Mouse (Mus musculus): ENCODE data around the gene Cacfd1.

Cacfd1 gene

DNA sequence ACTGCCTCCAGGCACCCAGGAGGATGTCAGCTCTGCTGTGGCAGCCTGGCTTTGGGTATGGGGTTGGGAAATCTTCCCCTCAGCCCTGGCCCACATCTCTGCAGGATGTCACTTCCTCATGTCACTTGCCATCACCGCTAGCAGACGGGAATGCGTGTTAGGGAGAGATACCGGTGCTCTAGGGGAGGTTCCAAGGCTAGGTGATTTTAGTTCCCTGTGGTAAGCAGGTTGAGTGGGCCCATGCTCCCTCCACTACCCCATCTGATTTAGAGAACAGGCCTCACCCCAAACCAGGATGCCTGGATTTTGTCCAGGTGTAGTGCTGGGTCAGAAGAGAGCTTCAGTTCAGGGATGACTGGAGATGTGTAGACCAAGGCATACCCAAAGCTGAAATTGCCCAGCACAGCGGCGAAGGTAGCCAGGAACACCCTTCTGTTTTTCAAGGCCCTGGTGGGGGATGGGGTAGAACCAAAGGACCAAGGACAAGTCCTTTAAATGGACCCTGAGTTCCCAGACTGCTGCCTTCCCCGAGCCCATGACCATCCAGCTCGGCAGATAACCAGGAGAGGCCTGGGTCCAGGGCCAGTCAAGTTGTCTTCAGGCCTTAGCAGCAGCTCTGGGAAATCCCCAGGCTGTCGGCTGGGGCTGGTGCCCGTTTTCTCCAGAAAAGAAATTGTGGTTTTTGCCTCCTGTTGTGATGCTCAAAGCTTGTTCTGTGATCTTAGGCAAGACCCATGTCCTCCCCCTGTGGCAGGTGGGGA, 17.3 kb downstream of the Cacfd1 start:
- ATAC-seq (ENCODE audit: low TSS enrichment): no peak

DNA sequence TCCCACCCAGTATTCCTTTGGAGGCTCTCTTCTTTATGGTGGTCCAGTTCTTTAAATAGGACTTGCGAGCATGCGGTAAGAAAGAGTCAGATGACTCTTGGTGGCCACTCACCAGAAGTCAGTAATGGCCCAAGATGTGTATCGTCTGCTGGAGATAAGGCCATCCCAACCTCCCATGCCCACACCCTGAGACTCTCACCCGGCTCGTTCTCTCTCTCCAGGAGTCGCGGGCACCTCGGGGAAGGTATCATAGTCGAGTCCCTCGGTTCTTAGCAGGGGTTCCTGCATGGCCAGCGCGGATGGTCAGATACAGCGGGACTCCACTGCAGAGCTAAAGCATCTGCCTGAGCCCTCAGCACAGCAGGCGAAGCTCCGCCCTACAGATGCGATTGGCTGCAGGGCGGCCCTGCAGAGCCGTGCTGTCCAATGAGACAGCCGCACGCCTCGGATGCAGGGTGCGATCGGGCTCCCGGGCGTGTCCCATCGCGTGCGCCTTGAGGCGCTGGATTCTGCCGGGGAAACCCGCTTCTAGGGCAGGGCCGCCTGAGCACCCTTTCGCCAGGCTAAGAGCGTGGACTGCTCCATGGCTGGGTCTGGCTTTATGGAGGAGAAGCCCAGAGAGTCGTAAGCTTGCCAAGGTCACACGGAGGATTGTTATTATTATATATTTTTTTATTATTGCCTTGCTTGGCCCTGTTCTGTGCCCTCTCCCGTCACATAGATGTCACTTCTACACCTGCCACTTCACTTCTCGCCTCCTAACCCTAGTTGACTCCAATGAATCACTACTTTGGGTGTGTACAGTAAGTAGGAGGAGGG, 18.1 kb downstream of the Cacfd1 start, which contains the start of gene Slc2a6:
Slc2a6 (minus strand) TSS at position 381 of the 819 bp plus-strand sequence.
- peak; percentile 96 for ATAC-seq (ENCODE audit: low TSS enrichment)

DNA sequence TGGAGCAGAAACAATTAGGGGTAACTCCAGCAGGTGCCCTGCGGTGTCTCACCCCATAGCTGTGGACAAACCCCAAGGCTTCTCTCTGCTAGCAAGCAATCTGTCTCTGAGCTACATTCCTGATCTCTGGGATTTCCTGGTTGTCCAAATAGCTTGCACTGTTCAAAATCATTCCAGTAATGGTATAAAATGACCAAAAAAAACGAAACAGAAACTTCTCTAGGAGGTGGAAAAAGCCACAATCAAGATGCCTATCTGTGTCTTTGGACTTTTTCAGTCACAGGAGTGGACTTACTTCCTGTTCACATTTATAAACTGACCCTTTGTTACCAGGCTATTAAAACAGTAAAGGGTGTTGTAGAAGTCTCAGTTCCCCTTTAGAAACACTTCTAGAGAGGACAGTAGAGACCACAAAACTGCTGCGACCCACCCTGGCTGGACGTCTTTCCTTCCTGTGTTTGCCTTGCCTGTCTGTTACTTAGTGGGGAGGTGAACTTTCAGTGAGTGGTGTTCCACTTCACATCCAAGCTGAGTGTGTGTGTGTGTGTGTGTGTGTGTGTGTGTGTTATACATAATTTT, 18.8 kb downstream of the Cacfd1 start:
- ATAC-seq (ENCODE audit: low TSS enrichment): no peak

DNA sequence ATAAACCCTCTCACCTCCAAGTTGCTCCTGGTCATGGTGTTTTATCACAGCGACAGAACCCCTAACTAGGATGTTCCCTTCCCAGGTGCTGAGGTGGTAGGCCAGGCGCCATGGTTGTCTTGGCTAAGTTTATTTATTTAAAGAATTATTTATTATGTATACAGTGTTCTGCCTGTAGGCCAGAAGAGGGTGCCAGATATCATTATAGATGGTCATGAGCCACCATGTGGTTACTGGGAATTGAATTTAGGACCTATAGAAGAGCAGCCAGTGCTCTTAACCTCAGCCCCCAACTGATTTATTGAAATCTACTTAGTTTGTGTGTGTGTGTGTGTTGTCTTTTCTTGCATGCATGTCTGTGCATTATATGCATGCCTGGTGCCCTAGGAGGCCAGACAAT, 22.6 kb downstream of the Cacfd1 start:
- no peak for ATAC-seq (ENCODE audit: low TSS enrichment)

DNA sequence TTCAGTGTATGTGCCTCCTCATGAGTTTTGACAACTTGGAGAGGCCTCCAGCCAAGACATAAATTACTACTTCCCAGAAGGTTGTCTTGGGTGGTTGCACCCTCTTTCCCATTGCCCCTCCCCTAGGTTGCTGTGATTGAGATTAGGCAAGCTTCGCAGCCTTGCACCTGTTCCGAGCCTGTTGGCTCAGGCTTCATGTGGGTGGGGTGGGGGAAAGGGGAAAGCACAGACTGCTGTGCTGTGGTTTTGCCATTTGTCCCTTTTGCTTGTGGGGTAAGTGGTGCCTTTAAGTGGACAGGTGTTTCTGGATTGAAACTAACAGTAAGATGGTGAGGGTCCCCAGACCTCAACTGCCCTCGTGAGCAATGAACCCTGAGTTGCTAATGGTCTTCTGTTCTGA, 26.3 kb downstream of the Cacfd1 start:
- no peak for ATAC-seq (ENCODE audit: low TSS enrichment)

DNA sequence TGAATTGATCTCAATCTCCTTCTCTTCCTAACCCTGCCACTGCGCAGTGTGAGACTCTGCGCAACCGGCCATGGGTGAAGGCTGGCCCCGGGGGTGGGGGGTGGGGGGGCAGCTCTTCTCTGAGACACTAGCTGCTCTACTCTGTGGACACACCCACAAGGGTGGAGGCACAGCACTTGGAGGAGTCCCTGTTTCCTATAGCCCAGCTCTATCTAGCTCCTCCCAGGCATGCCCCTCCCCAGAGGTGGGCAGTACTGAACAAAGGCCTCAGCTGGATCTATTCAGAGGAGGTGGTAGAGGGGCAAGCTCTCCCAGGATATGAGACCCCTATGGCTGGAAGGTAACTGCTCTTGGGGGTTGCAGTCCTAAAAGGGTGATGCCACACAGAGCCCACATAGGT, 27.3 kb downstream of the Cacfd1 start:
- ATAC-seq (ENCODE audit: low TSS enrichment): no peak

DNA sequence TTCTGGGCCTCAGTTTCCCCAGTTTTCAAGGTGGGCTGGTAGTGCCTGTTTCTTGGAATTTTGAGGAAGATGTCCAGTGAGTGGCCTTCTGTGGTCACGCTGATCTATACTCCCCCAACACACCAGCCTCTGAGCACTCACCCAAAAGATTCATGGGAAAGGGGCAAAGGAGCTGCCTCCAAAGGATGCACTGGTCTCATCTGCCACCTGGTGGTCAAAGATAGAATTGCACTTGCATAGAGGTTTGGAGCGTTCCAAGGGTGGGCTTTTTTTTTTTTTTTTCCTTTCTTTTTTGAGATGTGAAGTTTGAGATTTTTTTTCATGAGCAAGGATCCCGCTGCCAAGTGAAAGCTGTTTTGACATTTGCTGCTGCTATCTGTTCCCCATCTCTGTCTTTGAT, 28.9 kb downstream of the Cacfd1 start:
- 0 out of 2 replicates have a peak, but pooled peaks have one; percentile 38 for ATAC-seq (ENCODE audit: low TSS enrichment)

DNA sequence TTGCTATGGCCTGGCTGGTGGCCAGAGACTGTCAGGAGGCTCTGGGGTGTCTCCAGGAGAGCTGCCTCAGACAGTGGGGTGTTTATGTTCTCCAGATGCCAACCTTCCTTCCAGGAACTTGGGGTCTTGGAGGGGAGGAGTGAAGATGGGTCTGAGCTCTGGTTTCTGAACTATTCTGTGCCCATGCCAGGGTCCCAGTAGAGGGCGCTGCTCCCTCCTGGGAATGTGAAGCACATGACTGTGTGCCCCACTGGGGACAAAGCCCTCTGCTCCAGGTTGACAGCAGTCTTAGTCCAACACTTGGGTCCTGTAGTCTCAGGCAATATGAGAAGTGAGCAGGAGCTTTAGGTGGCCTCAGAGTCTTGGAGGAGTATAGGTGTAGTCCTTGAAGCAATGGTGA, 29.6 kb downstream of the Cacfd1 start:
- ATAC-seq (ENCODE audit: low TSS enrichment): no peak

DNA sequence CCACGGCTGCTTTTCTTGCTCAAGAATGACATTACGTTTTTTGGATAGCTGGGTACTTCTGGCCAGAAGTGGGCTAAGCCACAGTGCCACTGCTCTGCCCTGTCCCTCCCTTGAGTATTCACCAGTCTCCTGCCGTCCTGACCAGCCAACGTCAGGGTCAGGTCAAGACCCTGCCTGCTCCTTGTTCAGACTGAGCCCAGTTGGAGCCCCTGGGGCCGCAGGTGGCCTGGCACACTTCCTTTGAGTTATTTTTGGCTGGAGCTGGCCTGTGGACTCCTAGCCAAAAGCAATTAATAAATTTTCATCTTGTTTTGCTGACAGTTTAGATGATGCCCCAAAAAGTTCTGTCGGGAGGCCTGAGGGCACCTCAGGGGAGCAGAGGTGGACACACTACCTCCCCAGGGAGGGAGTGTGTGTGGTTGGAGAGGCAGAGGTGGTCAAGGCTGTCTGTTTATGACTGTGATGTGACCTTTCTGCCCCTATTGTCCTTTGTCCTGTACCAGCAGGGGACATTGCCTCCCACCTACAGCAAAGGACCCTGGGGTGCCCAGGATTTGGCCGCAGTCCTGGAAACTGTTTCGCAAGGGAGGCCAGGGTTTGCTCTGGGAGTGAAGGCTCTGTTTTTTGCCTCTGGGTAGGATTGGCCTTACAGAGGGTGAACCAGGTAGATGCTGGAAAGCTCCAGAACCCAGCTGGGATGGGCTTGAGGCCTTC, 32.6 kb downstream of the Cacfd1 start:
- no peak for ATAC-seq (ENCODE audit: low TSS enrichment)

DNA sequence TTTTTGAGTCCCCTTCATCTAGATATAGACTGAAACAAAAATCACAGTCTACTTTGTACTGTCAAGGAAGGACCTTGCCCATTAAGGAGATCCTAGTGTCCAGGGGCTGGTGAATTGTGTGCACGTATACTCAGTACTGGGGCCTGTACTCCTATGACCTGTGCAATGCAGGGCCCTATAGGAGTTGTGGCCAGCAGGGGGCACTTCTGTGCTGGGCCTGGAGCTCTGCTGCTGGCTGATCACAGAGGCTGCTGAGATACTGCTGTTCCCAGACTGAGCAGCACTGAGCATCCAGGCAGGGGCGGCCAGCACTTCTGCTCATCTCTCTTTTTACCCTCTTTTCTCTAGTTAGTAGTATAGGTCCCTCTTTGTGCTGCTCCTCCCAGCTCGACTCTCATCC, 33.7 kb downstream of the Cacfd1 start:
- ATAC-seq (ENCODE audit: low TSS enrichment): peak; percentile 91

DNA sequence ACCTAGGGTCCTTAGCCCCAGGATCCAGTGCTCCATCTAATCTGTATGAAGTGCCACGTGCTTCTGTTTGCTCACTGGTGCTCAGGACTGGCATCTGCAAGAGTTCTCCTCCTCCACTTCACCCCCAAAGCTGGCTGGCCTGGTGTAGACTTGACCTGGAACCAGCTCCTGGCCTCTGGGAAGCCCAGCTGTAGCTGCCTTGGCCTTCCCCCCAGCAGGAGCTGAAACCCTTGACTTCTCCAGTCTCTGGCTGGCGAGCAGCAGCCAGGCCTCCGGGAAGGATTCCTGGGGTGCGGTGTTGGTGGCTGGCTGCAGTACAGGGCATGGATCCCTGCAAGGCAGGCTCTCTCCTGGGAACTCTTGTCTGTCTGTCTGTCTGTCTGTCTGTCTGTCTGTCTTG, 34.4 kb downstream of the Cacfd1 start:
- no peak for ATAC-seq (ENCODE audit: low TSS enrichment)

DNA sequence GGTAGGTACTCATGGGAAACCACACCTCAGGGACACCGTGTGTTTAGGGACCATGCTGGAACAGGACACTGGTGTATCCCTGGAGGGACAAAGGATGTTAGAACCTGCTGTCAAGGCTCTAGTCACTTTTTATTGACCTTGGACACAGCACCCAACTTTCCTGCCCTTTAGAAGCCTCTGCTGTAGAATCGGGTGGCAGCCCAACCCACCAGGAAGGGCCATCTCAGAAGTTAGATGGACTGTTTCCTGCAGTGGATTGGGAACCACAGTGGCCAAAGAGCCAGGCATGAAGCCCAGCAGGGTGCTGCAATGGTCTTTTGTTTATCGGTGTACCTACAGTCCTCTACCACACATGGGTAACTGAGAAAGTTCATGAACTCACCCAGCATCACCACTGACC, 34.9 kb downstream of the Cacfd1 start:
- no peak for ATAC-seq (ENCODE audit: low TSS enrichment)

DNA sequence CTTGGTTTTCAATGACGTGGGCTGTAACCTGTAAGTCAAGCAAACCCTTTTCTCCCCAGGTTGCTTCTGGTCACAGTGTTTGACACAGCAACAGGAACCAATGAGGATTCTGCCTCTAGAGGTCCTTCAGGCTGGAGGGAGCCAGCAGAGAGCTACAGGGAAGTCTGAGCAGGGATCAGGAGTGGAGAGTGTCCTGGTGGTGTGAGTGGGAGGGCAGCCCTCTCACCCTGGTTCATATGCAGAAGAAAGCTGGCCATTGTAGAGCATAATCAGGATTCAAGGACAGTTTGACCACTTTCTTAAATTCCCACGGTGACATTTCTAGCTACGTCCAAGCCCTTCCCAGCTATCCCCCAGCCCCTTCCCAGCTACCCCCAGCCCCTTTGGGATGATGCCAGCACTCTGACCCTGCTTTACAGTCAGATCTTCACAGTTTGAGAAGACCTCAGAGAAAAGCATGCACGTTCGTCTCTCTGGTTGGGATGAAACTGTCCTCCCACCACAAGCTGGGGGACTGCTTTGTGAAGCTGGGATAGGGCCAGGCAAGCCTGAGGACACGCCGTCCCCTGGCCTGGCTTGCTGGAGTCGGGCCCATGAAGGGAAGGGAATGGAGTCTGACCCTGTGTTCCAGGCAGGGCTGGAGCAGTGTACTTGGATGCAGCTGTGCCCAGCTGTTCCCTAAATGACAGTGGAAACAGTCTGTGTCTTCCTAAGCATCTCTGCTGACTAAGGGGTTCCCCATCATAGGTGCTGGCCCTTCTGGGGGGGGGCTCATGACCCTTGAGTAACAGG, 36.4 kb downstream of the Cacfd1 start:
- no peak for ATAC-seq (ENCODE audit: low TSS enrichment)

DNA sequence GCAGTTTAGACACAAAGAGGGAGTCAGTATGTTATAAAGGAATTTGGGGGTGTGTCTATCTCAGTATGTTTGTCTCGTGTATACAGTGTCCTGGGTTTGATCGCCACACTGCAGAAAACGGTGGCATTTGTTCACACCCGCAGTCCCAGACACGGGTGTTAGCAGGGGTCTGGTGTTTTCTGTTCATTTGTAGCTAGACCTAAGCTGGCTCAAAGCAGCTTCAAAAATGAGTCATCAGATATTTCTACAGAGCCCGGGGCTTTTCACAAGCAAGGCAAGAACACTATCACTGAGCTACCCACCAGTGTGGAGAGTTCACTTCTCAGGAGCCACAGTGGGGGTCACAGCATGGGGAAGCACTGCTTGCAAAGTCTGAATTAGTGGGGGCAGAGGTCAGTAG, 39.7 kb downstream of the Cacfd1 start:
- no peak for ATAC-seq (ENCODE audit: low TSS enrichment)

DNA sequence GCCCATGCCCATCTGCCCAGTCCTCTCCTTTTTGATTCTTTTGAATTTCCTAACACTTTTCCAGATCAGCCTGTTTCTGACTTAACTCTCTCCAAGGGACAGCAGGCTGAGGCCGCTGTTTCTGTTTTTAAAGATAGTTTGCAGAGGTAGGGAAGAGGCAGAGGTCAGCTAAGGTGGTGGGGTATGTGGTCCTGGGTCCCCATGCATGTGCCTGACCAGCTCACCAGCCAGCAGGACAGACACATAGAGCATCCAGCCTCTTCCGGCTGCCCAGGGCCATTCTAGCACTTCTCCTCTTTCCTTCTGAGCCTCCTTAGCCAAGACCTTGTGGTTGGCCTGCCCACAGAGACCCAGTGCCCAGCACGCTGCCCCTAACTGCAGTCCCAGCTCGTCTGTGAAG, 48.5 kb downstream of the Cacfd1 start:
- ATAC-seq (ENCODE audit: low TSS enrichment): no peak

DNA sequence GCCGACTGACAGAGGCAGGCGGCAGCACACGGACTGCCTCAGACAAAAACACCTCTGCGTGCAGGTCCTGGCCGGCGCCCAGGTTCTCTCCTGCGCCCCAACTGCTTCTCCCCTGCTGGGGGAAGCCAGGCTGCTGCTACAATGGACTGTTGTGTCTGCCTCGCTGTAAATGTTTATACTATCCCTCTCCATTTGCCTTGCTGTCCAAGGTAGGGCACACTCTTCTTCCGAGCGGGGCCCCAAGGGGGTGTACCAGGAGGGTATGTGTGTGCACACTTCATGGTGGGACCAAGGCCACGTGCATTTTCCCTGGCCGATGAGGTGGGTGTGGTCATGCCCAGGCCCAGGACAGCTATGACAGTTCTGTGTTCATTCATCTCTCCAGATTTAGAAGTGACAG, 49.0 kb downstream of the Cacfd1 start:
- no peak for ATAC-seq (ENCODE audit: low TSS enrichment)

DNA sequence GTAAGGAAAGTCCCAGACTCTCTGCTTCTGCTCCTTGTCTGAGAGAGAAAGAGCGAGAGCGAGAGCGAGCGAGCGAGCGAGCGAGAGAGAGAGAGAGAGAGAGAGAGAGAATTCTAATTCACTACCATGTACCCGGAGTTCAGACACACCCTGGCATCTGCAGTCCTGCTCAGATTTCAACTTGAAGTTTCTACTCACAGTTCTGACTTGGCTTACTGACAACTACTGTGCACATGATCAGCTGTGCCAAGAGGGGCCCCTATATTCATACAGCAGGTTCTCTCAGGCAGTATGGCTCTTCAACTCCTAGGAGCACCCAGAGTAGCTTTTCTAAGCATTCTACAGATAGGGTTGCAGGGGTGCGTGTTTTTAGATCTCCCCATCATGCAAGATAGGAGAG, 49.5 kb downstream of the Cacfd1 start:
- no peak for ATAC-seq (ENCODE audit: low TSS enrichment)

DNA sequence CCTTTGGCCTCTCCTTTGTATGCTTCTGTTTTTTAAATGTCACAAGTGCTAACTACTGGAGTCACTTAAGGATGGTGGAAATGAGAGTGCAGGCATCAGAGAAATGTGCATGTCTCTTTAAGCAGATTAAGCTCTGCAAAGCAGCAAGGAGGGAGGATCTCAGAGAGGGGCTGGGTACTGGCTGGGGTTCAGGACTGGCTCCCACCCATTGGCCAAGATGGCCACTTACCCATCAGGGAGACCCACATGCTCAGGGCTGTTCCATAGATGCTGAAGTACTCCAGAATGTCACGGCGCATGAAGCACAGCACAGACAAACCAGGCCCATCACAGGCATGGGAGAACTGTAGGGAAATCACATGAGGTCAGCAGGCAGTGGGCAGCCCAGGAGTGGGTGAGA, 57.4 kb downstream of the Cacfd1 start:
- ATAC-seq (ENCODE audit: low TSS enrichment): no peak

DNA sequence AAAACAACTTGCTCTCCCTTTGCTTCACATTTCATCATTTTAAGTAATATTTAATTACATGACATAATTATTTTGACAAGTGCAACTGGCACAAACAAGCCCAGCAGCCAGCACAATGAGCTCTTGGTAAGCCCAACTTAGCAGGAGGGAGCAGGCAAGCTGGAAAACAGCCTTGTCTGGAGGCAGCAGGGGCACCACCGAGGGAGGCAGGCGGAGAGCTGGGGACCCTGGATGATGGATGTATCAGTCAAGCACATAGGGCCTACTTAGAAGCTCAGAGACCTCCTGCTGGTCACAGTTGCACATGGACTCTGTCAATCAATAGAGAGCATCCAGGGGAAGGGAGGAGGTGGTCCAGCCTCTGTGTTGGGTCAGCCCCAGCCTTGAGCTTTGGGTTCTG, 58.3 kb downstream of the Cacfd1 start:
- ATAC-seq (ENCODE audit: low TSS enrichment): no peak

DNA sequence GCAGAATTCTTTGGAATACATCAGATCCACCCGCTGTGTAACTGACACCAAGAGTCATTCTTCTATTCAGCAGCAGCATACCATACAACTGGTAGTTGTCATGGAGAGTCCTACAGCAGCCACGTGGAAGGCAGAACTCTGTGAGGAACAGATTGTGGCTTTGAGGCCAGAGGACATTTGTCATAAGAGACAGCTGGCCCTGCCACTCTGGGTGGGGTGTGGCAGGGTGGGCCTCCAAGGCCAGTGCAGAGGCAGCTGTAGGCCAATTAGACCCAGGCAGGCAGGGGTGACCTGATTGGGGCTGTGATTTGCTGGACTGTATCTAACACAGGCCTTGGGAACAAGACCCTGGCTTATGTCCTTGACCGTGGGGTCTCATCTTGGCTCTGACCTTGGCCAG, 59.9 kb downstream of the Cacfd1 start:
- no peak for ATAC-seq (ENCODE audit: low TSS enrichment)

DNA sequence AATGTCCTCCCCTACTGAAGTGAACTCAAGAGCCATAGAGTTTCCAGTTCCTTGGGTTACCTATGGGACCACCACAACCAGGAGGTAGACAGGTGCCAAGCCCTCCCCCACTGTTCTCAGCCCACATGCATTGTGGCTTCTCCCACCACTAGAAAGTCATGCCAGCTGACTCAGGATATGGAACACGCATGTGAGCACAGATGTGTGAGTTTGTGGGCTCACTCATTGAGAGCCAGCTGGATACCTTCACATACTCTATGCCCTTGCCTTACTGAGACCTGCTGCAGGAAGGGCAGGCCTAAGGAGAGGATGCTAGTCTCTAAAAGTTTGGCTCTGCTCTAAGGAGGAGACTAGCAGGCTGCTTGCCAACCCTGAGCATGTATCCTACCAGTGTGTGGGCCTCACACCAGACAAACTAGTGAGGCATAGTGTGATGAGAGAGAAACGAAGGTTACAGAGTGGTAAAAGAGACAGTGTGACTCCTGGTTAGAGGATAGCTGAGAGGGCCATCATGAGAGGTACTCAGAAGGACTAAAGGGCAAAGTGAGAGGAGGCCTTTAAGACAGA, 60.6 kb downstream of the Cacfd1 start:
- ATAC-seq (ENCODE audit: low TSS enrichment): peak; percentile 56; the same call in 1 of the 2 replicates

All from frontal cortex, adult (tissue).